Mouse (Mus musculus) adipocyte (in vitro differentiated cells): Measurements from ENCODE around the gene Synm.
A peak's percentile ranks its signal among the peaks of the same experiment; 100 is the strongest.

Experiments used
- DNase-seq: peaks from one replicate; pipeline ENCODE4 v3.0.0-alpha.2; 2016; ENCODE audit warnings: low spot score

The Synm gene

GRCm38 (mm10) chr7:67700846-67701245, 58.7 kb downstream of the Synm start:
- DNase-seq: peak; percentile 28

GRCm38 (mm10) chr7:67699301-67699700, 60.2 kb downstream of the Synm start:
- DNase-seq: no peak

GRCm38 (mm10) chr7:67697892-67698630, 61.5 kb downstream of the Synm start:
- no peak for DNase-seq

GRCm38 (mm10) chr7:67695906-67696305, 63.6 kb downstream of the Synm start:
- no peak for DNase-seq

- no peak for DNase-seq
Observed at GRCm38 (mm10) chr7:67692791-67693538, 66.6 kb downstream of the Synm start.

GRCm38 (mm10) chr7:67692141-67692540, 67.4 kb downstream of the Synm start:
- no peak for DNase-seq

- no peak for DNase-seq
Observed at GRCm38 (mm10) chr7:67691036-67691435, 68.5 kb downstream of the Synm start.

- DNase-seq: no peak
Observed at GRCm38 (mm10) chr7:67689793-67690192, 69.7 kb downstream of the Synm start.

GRCm38 (mm10) chr7:67688281-67688680, 71.3 kb downstream of the Synm start:
- DNase-seq: no peak

GRCm38 (mm10) chr7:67686545-67686944, 73.0 kb downstream of the Synm start:
- DNase-seq: no peak

- DNase-seq: no peak
Observed at GRCm38 (mm10) chr7:67683006-67683405, 76.5 kb downstream of the Synm start.

GRCm38 (mm10) chr7:67681078-67681477, 78.5 kb downstream of the Synm start:
- DNase-seq: no peak
